Mouse (Mus musculus): Measurements from ENCODE around the gene Nav2.

- TF ChIP-seq CTCF (IDR thresholded peaks at IDR 0.05; ENCODE audit: borderline replicate concordance, control insufficient read depth, extremely low read depth, insufficient read depth, low read length, poor library complexity) (no peak), POLR2A (IDR thresholded peaks at IDR 0.05; ENCODE audit: control insufficient read depth, extremely low read depth, insufficient read depth, low read length, poor library complexity) (no peak)
Observed at GRCm38 (mm10) chr7:49258088-49258487, 349.6 kb downstream of the Nav2 start.
